Mouse (Mus musculus): ENCODE measurements around the gene Dennd1c.

DNA sequence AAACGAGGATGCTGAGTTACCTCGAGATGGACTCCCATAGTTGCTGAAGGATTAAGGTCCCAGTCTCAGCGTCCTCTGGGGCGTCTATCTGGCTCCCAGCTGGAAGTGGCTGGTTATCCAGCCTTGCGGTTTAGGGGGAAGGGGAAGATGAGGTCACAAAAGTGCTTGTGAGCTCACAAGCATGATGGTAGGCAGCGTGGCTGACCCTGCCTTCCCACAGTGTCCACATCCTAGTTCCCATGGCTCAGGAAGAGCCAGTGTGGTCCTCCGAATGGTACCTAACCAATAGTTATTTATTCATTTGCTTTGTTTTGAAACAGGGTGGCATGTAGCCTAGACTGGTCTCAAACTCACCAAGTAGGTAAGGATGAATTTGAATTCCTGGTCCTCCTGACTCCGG, 36.8 kb downstream of the Dennd1c start, which contains the start of gene Slc25a41:
- TF ChIP-seq ZKSCAN1 (IDR thresholded peaks at IDR 0.05; ENCODE audit: borderline replicate concordance, low read depth, low read length), result no peak
- TF ChIP-seq POLR2A (IDR thresholded peaks at IDR 0.05; ENCODE audit: low read depth, low read length), result no peak
- no peak for TF ChIP-seq RCOR1 (conservative IDR thresholded peaks at IDR 0.05; ENCODE audit: low read depth, low read length)
